Mouse (Mus musculus): ENCODE results near the gene Palm2.

Gene Palm2

GRCm38 (mm10) chr4:57514003-57514937 lies 80.2 kb downstream of the Palm2 start:
- DNase-seq = no peak

GRCm38 (mm10) chr4:57515356-57515755 lies 81.3 kb downstream of the Palm2 start:
- no peak for DNase-seq

- no peak for DNase-seq
Observed at GRCm38 (mm10) chr4:57523456-57523855, 89.4 kb downstream of the Palm2 start.

GRCm38 (mm10) chr4:57524461-57524860 lies 90.4 kb downstream of the Palm2 start:
- DNase-seq = no peak

GRCm38 (mm10) chr4:57525221-57526011 lies 91.4 kb downstream of the Palm2 start:
- DNase-seq = no peak

GRCm38 (mm10) chr4:57528296-57528695 lies 94.2 kb downstream of the Palm2 start:
- no peak for DNase-seq

- DNase-seq = no peak
Observed at GRCm38 (mm10) chr4:57533686-57534085, 99.6 kb downstream of the Palm2 start.

GRCm38 (mm10) chr4:57534232-57534631 lies 100.2 kb downstream of the Palm2 start:
- no peak for DNase-seq

GRCm38 (mm10) chr4:57535087-57535486 lies 101.0 kb downstream of the Palm2 start:
- no peak for DNase-seq

GRCm38 (mm10) chr4:57538029-57538688 lies 104.1 kb downstream of the Palm2 start:
- DNase-seq = no peak

GRCm38 (mm10) chr4:57543692-57544256 lies 109.7 kb downstream of the Palm2 start:
- DNase-seq = no peak

- no peak for DNase-seq
Observed at GRCm38 (mm10) chr4:57547785-57548184, 113.7 kb downstream of the Palm2 start.

GRCm38 (mm10) chr4:57550216-57550615 lies 116.2 kb downstream of the Palm2 start:
- DNase-seq = no peak

- DNase-seq = no peak
Observed at GRCm38 (mm10) chr4:57557102-57557501, 123.1 kb downstream of the Palm2 start.

- no peak for DNase-seq
Observed at GRCm38 (mm10) chr4:57559438-57559837, 125.4 kb downstream of the Palm2 start.

- no peak for DNase-seq
Observed at GRCm38 (mm10) chr4:57560010-57560409, 126.0 kb downstream of the Palm2 start.

GRCm38 (mm10) chr4:57561055-57561454 lies 127.0 kb downstream of the Palm2 start:
- peak; percentile 15 for DNase-seq

- DNase-seq = no peak
Observed at GRCm38 (mm10) chr4:57565283-57565682, 131.2 kb downstream of the Palm2 start.

- DNase-seq = no peak
Observed at GRCm38 (mm10) chr4:57565811-57566210, 131.8 kb downstream of the Palm2 start.

- peak; percentile 30 for DNase-seq
Observed at GRCm38 (mm10) chr4:57567666-57568206, 133.7 kb downstream of the Palm2 start, which contains the start of gene Pakap. Gene Pakap (plus strand): TSS chr4:57568179.

GRCm38 (mm10) chr4:57568268-57569068 lies 134.4 kb downstream of the Palm2 start:
- DNase-seq = no peak

GRCm38 (mm10) chr4:57569069-57569355 lies 135.0 kb downstream of the Palm2 start:
- DNase-seq = no peak
